Mouse (Mus musculus) bone marrow, adult 2 months (tissue): ENCODE results near the gene Hist2h2ab. TPM values are rescaled to one million over a fixed set of nuclear protein-coding genes. Genes with fewer than 3 reads are reported as not detected.
A peak's percentile ranks its signal among the peaks of the same experiment; 100 is the strongest.

Experiments used
- H3K27ac ChIP-seq: fragments of 200-500 bp; 2 replicates; pipeline ENCODE4 v1.5.1; 2012; ENCODE audit warnings: low read depth, mild to moderate bottlenecking, control low read depth, inconsistent platforms, low read length; ENCODE audit not compliant: control insufficient read depth, poor library complexity, insufficient read depth
- H3K4me1 ChIP-seq: fragments of 200-500 bp; 2 replicates; pipeline ENCODE4 v1.6.1; 2011; ENCODE audit warnings: low read length; ENCODE audit not compliant: control insufficient read depth, insufficient read depth
- H3K4me3 ChIP-seq: fragments of 200-500 bp; replicated peaks from 2 replicates; pipeline ENCODE3; 2011; ENCODE audit warnings: mild to moderate bottlenecking, low read depth, low read length, control low read depth; ENCODE audit not compliant: control insufficient read depth
- CTCF ChIP-seq: fragments of 200-500 bp; IDR thresholded peaks from 2 replicates; pipeline ENCODE4 v1.5.1; 2011; ENCODE audit warnings: low read length, control low read depth; ENCODE audit not compliant: control insufficient read depth, insufficient read depth
- POLR2A ChIP-seq: fragments of 200-500 bp; IDR thresholded peaks from 2 replicates; pipeline ENCODE4 v1.6.1; 2011; ENCODE audit warnings: low read depth, mild to moderate bottlenecking, control low read depth, low read length, borderline replicate concordance; ENCODE audit not compliant: control insufficient read depth
- WGBS: fragments of 180-500 bp; shearing (Covaris S2); methylation state at CpG from one replicate; pipeline ENCODE4 v1.1.7; 2018; 5-methylcytosine and 5-hydroxymethylcytosine counted together
- polyA plus RNA-seq: library from polyadenylated mRNA; stranded (reverse); fragments of >200 nt; gene quantifications from 2 replicates; pipeline ENCODE4 v1.2.4, GENCODE M21; 2011; ENCODE audit warnings: low replicate concordance; ENCODE audit not compliant: missing spikeins, insufficient read depth, insufficient read length

Hist2h2ab gene
- polyA plus RNA-seq, 1 experiment = 26.5 TPM

DNA sequence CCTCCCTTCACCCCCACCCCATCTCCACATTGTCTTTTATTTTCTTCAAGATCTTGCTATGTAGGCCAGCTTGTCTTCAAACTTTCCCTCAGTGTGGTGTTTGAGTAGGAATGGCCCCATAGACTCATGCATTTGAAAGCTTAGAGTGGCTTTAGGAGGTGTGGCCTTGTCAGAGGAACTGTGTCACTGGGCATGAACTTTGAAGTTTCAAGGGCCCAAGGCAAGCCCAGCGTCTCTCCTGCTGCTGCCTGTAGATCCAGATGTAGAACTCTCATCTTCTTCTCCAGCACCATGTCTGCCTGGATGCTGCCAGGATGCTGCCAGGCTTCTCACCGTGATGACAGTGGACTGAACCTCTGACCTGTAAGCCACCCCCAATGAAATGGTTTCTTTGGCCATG is 9.2 kb downstream of the Hist2h2ab start:
- Histone ChIP-seq H3K4me1 (peaks cover 4% of the 10 kb centered on the region), H3K4me3 (no peak overlapping the region), H3K27ac (no peak overlapping the region)
- 71% methylated on average over 2 of the region's 2 CpGs for WGBS
- TF ChIP-seq POLR2A (no peak), CTCF (no peak)

DNA sequence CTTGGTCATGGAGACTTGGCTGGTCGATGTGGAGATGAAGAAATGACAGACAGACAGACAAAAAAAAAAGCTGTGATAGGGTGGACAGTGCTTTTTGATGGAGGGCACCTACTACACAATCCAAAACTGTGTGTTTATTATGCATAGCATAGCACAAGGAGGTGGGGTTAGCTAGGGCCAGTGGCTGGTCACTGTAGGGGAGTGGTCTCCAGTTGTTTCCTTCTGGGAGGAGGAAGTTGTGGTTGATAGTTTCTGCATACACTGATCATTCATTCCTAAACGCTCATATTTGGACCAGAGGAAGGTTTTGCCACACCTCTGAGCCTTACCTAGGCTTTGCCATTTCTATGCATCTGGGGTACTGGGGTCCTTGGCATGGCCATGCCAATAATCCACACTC is 10.7 kb downstream of the Hist2h2ab start:
- 40% methylated on average over 2 of the region's 2 CpGs for WGBS
- no peak for TF ChIP-seq CTCF
- TF ChIP-seq POLR2A = no peak
- Histone ChIP-seq H3K4me3 (no peak overlapping the region), H3K4me1 (peaks cover 3% of the 10 kb centered on the region), H3K27ac (no peak overlapping the region)

DNA sequence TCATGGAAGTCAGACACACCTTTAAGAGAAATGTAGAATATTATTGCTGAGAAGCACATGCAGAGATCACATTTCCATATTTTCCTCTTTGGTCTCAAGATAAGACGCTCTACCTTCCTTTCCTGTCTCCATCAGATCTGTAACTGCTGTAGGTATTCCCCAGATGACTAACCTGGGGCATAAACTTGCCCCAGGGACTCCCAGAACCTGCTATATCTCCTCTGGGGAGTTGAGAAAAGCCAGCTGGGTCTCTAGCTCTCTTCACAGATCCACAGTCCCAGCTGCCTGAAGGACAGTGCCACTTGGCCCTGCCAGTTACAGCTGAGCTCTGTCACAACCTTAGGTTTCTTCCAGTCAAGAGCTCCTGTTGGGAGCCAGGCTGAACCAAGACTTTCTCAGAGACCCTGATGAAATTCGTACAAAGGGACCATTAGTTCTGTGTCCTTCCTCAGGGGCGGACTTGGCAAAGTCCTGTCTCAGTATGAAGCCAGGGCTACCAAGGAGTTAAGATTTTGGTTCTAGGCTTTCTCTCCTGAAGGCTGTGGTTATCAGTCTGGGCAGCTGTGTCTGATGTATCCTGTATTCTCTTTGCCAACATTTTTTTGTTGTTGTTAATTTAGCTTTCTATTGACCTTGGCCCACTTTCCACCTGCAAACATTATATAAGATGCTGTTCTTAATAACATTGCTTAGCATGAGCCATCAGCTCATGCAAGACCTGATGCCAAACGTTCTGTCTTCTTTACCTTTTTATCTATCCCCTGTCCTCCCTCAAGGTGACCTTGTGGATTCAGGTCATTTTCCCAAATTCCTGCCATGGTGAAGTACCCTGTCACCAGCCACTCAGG is 11.5 kb downstream of the Hist2h2ab start:
- WGBS = 70% methylated on average over 4 of the region's 4 CpGs
- H3K4me3 ChIP-seq = no peak overlapping the region
- H3K27ac ChIP-seq = no peak overlapping the region
- peaks cover 2% of the 10 kb centered on the region; the same call in 1 of the 2 replicates for H3K4me1 ChIP-seq
- TF ChIP-seq POLR2A (no peak), CTCF (no peak)

DNA sequence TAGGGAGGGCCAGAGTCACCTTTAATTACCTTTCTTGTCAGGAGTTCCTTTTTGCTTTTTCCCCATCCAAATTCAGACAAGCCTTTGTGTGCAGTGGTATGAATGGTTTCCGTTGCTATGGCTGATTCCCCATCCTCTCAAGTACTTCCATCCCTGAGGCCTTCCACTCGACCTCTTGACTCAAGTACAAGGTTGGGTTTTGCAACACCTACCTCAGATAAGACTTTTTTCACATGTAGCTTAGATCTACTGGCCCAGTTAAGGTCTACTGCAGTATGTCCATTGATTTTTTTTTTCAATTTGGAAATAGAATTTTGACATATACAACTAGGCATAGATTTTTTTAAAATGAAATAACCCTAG is 12.1 kb downstream of the Hist2h2ab start:
- TF ChIP-seq POLR2A (no peak), CTCF (no peak)
- Histone ChIP-seq H3K4me1 (peaks cover under 1% of the 10 kb centered on the region; the same call in 1 of the 2 replicates), H3K27ac (no peak overlapping the region), H3K4me3 (no peak overlapping the region)
- WGBS = 64% methylated on average over 2 of the region's 2 CpGs

DNA sequence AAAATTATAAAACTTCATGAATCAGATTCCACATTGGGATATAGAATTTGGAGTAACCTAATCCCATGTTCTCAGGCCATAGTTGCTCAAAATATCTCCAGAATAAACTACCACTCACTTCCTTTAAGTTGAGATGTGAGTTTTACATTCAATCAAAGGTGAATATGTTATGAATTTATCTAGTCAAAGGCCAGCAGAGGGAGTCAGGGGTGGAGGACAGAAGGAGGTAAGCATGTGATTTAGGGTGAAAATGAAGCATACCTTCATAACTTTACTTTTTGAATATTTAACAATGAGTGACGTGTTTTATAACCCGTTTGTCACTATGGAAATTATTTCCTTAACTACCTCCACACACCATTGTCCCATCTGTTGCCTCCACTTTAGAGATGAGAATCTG is 15.2 kb downstream of the Hist2h2ab start:
- 78% methylated on average over 2 of the region's 2 CpGs for WGBS

DNA sequence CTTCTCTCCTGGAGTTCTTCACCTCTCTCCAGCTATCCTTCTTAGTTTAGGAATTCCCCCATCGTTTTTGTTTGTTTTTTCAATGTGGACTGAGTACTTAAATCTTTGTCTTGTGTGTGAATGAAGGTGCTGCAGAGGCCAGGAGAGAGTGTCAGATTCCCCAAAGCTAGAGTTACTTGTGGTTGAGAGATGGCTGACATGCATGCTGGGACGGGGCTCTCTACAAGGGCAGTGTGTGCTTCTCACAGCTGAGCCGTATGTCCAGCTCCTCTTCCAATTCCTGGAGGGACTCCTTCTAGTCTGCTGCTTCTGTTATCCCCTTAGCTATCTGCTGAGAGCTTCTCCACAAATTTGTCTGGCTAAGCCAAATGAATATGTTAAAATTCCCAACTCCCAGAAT is 16.2 kb downstream of the Hist2h2ab start:
- Histone ChIP-seq H3K4me1 (no peaks in the 10 kb centered on the region; the same call in none of the 2 replicates), H3K4me3 (no peak overlapping the region), H3K27ac (no peak overlapping the region)
- no peak for TF ChIP-seq POLR2A
- no peak for TF ChIP-seq CTCF
- WGBS = 80% methylated on average over 3 of the region's 3 CpGs

More for the DNA sequence above, 15.2 kb downstream of the Hist2h2ab start:
- no peak overlapping the region for H3K4me3 ChIP-seq
- H3K4me1 ChIP-seq = no peaks in the 10 kb centered on the region; the same call in 1 of the 2 replicates
- no peak for TF ChIP-seq CTCF
- no peak for TF ChIP-seq POLR2A
- H3K27ac ChIP-seq = no peak overlapping the region

DNA sequence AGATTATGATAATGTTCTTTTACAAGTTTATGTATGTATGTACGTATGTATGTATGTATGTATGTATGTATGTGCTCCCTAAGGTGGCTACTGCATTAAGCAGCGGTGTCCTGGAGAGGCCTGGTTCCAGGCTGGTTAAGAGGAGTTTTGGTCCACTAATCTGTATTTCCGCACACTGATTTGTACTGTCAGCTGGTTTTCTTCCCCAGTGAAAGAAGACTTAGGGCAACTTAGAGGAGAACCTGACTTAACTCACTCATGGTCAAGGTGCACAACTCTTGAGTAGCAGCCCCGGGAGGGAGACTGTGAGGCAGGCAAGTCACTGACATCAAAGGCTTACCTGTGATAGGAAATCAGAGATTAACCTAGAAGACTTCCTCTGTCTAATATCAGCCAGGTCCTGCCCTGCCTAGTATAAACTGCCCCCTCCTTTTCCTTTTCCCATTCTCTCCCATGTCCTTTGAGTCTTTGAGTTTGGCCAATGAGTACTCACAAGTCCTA is 17.2 kb downstream of the Hist2h2ab start:
- TF ChIP-seq POLR2A (no peak), CTCF (no peak)
- 81% methylated on average over 4 of the region's 4 CpGs for WGBS
- H3K27ac ChIP-seq = peak overlapping the region; percentile 39; the same call in 1 of the 2 replicates
- H3K4me1 ChIP-seq = no peaks in the 10 kb centered on the region; the same call in none of the 2 replicates
- peak overlapping the region; percentile 60 for H3K4me3 ChIP-seq

DNA sequence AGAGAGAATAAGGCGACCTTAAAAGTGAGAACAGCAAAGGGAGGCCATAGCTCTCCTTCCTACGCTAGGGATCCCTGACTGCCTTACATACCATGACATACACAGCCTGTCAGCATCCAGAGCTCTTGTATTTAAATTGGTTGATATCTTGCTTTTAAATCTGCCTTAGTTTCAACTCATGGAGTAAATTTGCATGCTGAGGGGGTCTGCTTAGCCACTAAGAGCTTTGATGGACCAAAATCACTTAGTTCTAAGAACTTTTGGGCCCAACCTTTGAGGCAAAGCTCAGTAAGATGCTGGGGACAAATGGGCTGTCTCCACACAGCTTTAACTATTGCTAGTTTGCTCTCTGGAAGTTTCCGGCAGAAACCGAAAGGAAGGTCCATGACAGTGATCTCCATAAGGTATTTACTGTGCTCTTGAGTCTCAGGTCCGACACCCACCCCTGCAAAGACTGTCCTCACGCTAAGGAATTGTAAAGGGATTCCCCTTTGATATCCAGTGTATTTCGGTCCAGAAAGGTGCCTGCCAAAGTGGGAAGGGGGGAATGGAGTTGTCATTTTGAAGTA is 17.8 kb downstream of the Hist2h2ab start:
- 47% methylated on average over 7 of the region's 7 CpGs for WGBS
- peak overlapping the region; percentile 97 for H3K27ac ChIP-seq
- H3K4me1 ChIP-seq = no peaks in the 10 kb centered on the region; the same call in none of the 2 replicates
- H3K4me3 ChIP-seq = peak overlapping the region; percentile 60
- TF ChIP-seq CTCF = no peak
- no peak for TF ChIP-seq POLR2A
